Mouse (Mus musculus): ENCODE measurements at regions not wholly inside any gene's neighbourhood (a gene's known extent, or its start where the extent isn't known, plus 50 kb on each side); places are given as distances from the start of the nearest gene placed in this dataset.

GRCm38 (mm10) chr7:71043789-71044188, 307.5 kb downstream of the Gm10295 start:
- no peak for DNase-seq (ENCODE audit: low spot score)

- DNase-seq (ENCODE audit: low spot score) = no peak
Measured at GRCm38 (mm10) chr7:71043128-71043527, 308.2 kb downstream of the Gm10295 start.

- DNase-seq (ENCODE audit: low spot score) = no peak
Measured at GRCm38 (mm10) chr7:71041388-71041787, 309.9 kb downstream of the Gm10295 start.

GRCm38 (mm10) chr7:71040846-71041245, 310.4 kb downstream of the Gm10295 start:
- no peak for DNase-seq (ENCODE audit: low spot score)

GRCm38 (mm10) chr7:71038537-71038936, 312.7 kb downstream of the Gm10295 start:
- no peak for DNase-seq (ENCODE audit: low spot score)

- DNase-seq (ENCODE audit: low spot score) = peak; percentile 15
Measured at GRCm38 (mm10) chr7:71033121-71033520, 318.2 kb downstream of the Gm10295 start.

DNA sequence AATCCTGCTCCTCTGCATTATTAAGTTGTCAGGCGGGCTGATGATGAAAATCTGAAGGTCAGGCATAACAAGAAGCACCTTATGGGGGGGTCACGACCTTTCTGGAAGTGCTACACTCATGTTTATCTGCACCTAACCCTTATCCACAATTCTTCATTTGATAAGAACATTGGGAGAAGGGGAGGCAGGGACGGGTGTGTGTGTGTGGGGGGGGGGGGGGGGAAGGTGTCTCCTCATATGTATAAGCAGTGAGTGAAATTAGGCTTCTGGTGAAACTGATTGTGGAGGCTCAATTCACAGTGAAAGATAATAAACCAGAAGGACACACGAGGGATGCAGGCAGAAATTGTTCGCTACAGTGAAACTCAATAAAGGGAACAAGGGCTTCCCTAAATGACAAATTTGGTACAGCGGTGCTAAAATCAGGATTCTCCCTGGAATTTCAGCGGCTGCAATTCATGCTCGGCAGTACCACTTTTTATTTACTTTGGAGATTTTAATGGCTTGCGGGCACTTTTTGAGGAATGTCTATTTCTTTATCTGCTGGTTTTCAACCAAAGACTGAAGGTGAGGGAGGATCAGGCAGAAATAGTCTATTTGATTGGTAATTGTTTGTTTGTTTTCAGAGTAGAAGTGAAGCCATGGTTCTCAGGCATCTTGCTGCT, 327.2 kb downstream of the Gm10295 start:
- DNase-seq (ENCODE audit: low spot score) = no peak

- DNase-seq (ENCODE audit: low spot score) = no peak
Measured at GRCm38 (mm10) chr7:71023253-71023945, 327.9 kb downstream of the Gm10295 start.

Measured in gastrocnemius, adult 18-20 months (tissue).